Mouse (Mus musculus) urinary bladder, postnatal 36 days (tissue): ENCODE measurements around the gene Gstm7.

Experiments used
- DNase-seq, 2 experiments: peaks; one replicate each; pipeline ENCODE4 v3.0.0; 2022; ENCODE audit warnings: low spot score in 2 of 2, mixed read lengths in 1 of 2

The Gstm7 gene

DNA sequence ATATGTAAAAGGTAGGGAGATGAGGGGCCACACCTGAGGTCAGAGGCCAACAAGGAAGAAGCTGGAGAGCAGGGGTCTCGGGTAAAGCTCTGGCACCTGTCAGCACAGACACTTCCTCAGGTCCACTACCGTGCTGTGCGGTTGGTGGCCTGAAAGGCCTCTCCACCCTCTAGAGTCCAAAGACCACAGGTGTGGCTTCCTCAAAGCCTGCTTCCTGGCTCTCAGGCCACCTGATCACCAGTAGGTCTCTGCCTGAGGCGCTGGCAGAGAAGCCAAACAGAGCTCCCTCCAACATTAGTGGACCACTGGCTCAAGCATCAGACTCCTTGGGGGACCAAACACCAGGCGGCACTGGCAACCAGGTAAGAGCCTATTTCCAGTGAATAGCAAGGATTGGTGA is 54.6 kb downstream of the Gstm7 start, which contains the start of gene Eps8l3:
Gene Eps8l3, plus strand, starts transcription at position 225 of the 400 bp plus-strand sequence.
- no peak for DNase-seq
